Mouse (Mus musculus) hindbrain, embryonic 16.5 days (tissue): ENCODE measurements around the gene Slc35f1. TPM values are rescaled to one million over a fixed set of nuclear protein-coding genes. Genes with fewer than 3 reads are reported as not detected.

Experiments used
- ATAC-seq: fragments of 200-750 bp; cut with Nextera tagmentation; 2 replicates; pipeline ENCODE4 v1.8.0; 2017; ENCODE audit warnings: moderate TSS enrichment, moderate library complexity
- H3K27ac ChIP-seq: fragments of 300-500 bp; sonication (generic); 2 replicates; pipeline ENCODE4 v1.5.1; 2014; ENCODE audit warnings: low read depth, mild to moderate bottlenecking, control low read depth, low read length, moderate library complexity
- H3K27me3 ChIP-seq: fragments of 300-500 bp; sonication (generic); replicated peaks from 2 replicates; pipeline ENCODE4 v1.6.1; 2014; ENCODE audit warnings: low read length; ENCODE audit not compliant: control insufficient read depth, insufficient read depth
- H3K36me3 ChIP-seq: fragments of 300-500 bp; sonication (generic); 2 replicates; pipeline ENCODE4 v1.6.1; 2014; ENCODE audit warnings: mild to moderate bottlenecking, low read length, moderate library complexity, mixed read lengths; ENCODE audit not compliant: control insufficient read depth, insufficient read depth
- H3K4me1 ChIP-seq: fragments of 300-500 bp; sonication (generic); 2 replicates; pipeline ENCODE4 v1.6.1; 2014; ENCODE audit warnings: low read depth, low read length; ENCODE audit not compliant: control insufficient read depth, insufficient read depth
- H3K4me2 ChIP-seq: fragments of 300-500 bp; sonication (generic); 2 replicates; pipeline ENCODE4 v1.6.1; 2014; ENCODE audit warnings: mild to moderate bottlenecking, low read length, control low read depth, moderate library complexity
- H3K4me3 ChIP-seq: fragments of 300-500 bp; sonication (generic); 2 replicates; pipeline ENCODE4 v1.5.1; 2014; ENCODE audit warnings: mild to moderate bottlenecking, low read length, control low read depth, moderate library complexity
- H3K9ac ChIP-seq: fragments of 300-500 bp; sonication (generic); 2 replicates; pipeline ENCODE4 v1.6.1; 2014; ENCODE audit warnings: low read depth, mild to moderate bottlenecking, control low read depth, low read length, moderate library complexity
- H3K9me3 ChIP-seq: fragments of 300-500 bp; sonication (generic); 2 replicates; pipeline ENCODE4 v1.6.1; 2014; ENCODE audit warnings: mild to moderate bottlenecking, low read length, moderate library complexity; ENCODE audit not compliant: control insufficient read depth
- WGBS: fragments of 180-500 bp; shearing (Covaris S2); extraction: QIAGEN DNeasy Blood & Tissue Kit; methylation state at CpG from one replicate; pipeline ENCODE4 v1.1.7; 2014; 5-methylcytosine and 5-hydroxymethylcytosine counted together
- polyA plus RNA-seq: library from polyadenylated mRNA; unstranded; fragments of >200 nt; fragmentation: Nextera tagmentation; extraction: Ambion mirVana; gene quantifications from 2 replicates; pipeline ENCODE4 v1.2.1, GENCODE M21; 2015

The Slc35f1 gene
- polyA plus RNA-seq, 1 experiment from 2014 or later: 36.2 TPM

DNA sequence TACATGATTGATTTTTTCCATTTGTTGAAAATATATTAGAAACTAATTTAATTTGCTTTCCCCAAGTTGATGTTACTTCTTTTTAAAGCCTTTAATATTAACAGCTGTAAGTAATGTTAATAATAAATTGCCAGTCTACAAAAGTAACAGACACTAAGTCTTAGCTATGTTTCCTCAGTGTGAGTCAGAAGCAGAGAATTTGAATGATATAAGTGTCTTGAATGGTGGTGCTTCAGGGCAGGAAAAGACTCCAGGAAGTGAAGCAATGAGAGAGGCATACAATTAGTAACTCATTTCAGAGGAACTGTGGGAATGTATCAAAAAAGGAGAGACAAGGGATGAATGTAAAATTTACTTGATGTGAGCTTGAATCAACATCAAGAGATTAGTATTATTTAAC is 244.3 kb downstream of the Slc35f1 start:
- Histone ChIP-seq H3K36me3 (no peaks in the 10 kb centered on the region), H3K4me3 (no peak overlapping the region), H3K27me3 (no peaks in the 10 kb centered on the region), H3K9me3 (no peaks in the 10 kb centered on the region), H3K4me1 (no peaks in the 10 kb centered on the region), H3K27ac (no peak overlapping the region), H3K4me2 (no peak overlapping the region), H3K9ac (no peak overlapping the region)
- no peak for ATAC-seq

DNA sequence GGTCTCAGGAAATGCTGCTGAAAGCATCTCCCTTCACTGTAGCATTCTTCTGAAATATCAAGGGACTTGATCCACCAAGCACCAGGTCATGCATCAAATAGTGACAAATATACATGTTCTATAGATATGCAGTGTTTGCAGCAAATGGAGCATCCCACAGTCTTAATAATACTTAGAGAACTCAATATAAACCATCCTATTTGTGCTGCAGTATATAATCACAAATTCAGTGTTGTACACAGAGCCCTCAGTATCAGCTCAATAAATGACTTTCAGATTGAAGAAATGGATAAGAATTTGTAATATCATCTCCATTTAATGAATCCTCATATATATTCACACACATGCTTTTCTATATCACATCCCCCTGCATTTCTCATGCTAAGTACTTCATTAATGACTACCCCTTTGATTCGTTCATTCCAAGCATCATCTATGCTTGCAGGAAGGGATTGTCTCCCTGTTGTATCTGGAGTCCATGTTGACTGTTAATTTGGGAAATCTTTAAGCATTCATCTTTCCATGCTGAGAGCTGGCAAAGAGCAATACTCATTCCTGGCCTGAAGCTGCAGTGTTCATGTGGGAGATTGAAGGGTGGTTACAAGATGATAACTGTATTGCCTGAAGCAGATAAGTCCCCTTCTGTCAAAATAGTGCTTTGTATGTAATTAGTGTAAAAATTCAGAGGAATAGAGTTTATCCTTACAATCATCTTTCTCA is 249.9 kb downstream of the Slc35f1 start:
- no peaks in the 10 kb centered on the region for H3K9me3 ChIP-seq
- WGBS: 40% methylated on average over 1 of the region's 1 CpGs
- no peak overlapping the region for H3K9ac ChIP-seq
- H3K4me3 ChIP-seq: no peak overlapping the region
- no peaks in the 10 kb centered on the region for H3K36me3 ChIP-seq
- no peak overlapping the region for H3K27ac ChIP-seq
- peaks cover 3% of the 10 kb centered on the region for H3K4me1 ChIP-seq
- peak overlapping the region; percentile 23; the same call in 1 of the 2 replicates for H3K4me2 ChIP-seq
- H3K27me3 ChIP-seq: no peaks in the 10 kb centered on the region
- peak; percentile 87 for ATAC-seq

DNA sequence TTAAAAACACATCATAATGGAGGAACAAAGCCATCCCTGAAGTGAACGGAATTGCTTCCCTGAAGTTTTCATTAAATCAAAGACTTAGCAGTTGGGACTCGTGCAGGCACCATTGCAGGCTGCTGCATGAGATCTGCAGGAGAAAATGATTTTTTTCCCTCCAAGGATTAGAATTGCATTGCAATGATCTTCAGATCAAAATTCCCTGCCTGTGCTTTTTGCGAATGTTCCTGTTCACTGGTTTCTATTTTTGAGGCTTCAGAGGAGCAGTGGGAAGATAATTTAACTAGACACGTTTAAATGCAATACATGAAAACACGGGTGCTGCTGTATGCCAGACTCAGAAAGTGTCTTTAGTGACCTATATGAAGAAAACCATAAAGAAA is 250.5 kb downstream of the Slc35f1 start:
- Histone ChIP-seq H3K4me2 (peak overlapping the region; percentile 23; the same call in 1 of the 2 replicates), H3K9ac (no peak overlapping the region), H3K4me1 (peaks cover 3% of the 10 kb centered on the region), H3K36me3 (no peaks in the 10 kb centered on the region), H3K9me3 (no peaks in the 10 kb centered on the region), H3K27me3 (no peaks in the 10 kb centered on the region), H3K4me3 (no peak overlapping the region), H3K27ac (peak overlapping the region; percentile 29; the same call in 1 of the 2 replicates)
- WGBS: 42% methylated on average over 5 of the region's 5 CpGs
- ATAC-seq: peak; percentile 86

DNA sequence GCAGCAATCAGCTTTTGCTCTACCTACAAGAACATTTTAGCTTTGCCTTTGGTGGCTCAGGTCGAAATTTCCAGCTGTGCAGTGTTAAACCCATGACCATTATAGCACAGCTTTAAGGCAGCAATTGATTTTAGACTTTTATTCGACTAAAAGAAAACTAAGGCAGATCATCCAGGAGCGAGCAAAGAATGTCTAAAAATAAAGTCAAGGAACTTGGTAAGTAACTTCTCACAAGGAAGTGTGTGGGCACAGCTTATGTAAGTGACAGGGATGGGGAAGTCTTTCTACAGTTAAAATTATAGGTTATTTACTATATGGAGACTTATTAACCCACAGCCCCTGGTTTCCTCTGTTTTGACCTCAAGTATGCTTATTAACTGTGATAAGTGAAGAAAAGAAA is 262.2 kb downstream of the Slc35f1 start:
- H3K4me1 ChIP-seq: no peaks in the 10 kb centered on the region
- no peaks in the 10 kb centered on the region for H3K9me3 ChIP-seq
- no peak overlapping the region for H3K4me3 ChIP-seq
- H3K27me3 ChIP-seq: no peaks in the 10 kb centered on the region
- no peak overlapping the region for H3K4me2 ChIP-seq
- ATAC-seq: no peak
- no peak overlapping the region for H3K9ac ChIP-seq
- H3K27ac ChIP-seq: no peak overlapping the region
- no peaks in the 10 kb centered on the region for H3K36me3 ChIP-seq
- 84% methylated on average over 3 of the region's 3 CpGs for WGBS

DNA sequence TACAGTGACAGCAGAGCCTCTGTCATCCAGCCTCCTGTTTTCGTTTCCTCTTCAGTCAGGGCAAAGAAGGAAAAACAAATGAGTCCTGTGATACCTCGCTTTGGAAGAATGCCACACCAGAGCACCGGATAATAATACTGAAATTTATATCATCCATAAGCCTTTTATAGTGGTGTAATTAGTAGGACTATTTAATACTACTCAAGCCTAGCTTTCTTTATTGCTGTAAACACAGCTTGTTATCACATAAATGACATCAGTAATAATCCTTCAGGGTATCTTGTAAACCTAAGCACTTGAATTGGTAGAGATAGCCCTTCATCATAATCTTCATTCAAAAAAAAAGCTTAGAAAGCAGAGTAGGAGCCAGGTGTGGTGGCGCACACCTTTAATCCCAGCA is 266.4 kb downstream of the Slc35f1 start:
- no peaks in the 10 kb centered on the region for H3K27me3 ChIP-seq
- H3K4me1 ChIP-seq: no peaks in the 10 kb centered on the region
- no peak for ATAC-seq
- no peak overlapping the region for H3K9ac ChIP-seq
- no peak overlapping the region for H3K4me2 ChIP-seq
- no peak overlapping the region for H3K27ac ChIP-seq
- H3K36me3 ChIP-seq: no peaks in the 10 kb centered on the region
- 68% methylated on average over 4 of the region's 4 CpGs for whole genome bisulfite sequencing
- H3K9me3 ChIP-seq: no peaks in the 10 kb centered on the region
- no peak overlapping the region for H3K4me3 ChIP-seq

DNA sequence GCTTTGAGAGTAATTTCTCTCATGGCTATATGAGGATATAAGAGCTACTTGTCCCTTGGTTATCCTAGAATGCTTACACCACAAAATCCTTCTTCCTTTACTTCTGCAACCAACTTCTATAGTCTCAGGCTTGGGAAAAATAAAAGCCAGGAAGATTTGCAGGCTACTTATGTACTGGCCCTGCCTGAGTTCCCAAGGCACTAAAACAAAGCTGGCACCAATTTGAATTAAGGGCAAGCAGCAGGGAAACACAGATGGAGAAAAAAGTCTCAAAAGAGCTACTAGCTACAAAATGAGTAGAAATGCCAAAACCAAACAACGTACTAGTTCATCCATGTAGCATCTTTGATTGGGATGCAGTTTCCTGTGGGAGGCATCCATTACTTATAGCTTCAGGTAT is 288.9 kb downstream of the Slc35f1 start:
- 81% methylated on average over 1 of the region's 1 CpGs for WGBS
- no peak overlapping the region for H3K27ac ChIP-seq
- H3K27me3 ChIP-seq: no peaks in the 10 kb centered on the region
- no peak overlapping the region for H3K4me3 ChIP-seq
- H3K4me2 ChIP-seq: no peak overlapping the region
- no peaks in the 10 kb centered on the region for H3K36me3 ChIP-seq
- H3K9ac ChIP-seq: no peak overlapping the region
- H3K4me1 ChIP-seq: no peaks in the 10 kb centered on the region
- no peak for ATAC-seq
- no peaks in the 10 kb centered on the region for H3K9me3 ChIP-seq

DNA sequence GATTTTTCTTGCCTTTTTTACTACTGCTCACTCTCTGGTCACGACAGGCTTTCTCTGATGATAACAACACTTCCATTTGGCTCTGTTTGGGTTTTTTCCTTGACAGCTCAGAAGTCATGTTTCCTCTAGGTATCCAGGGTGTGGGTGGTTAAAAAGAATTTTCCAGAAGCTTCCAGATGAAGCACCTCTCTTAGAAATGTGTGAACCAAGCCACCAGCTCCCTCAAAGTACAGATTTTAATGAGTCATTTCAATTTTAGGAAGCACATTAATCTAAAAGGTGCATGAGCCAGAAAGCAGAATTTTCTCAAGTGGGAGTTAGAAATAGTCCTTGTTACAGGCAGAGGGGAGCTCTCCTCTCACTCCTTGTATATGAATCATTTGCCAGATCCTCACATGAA is 292.5 kb downstream of the Slc35f1 start:
- Histone ChIP-seq H3K4me3 (no peak overlapping the region), H3K4me2 (no peak overlapping the region), H3K27ac (no peak overlapping the region), H3K36me3 (no peaks in the 10 kb centered on the region), H3K4me1 (no peaks in the 10 kb centered on the region), H3K9me3 (no peaks in the 10 kb centered on the region), H3K9ac (no peak overlapping the region), H3K27me3 (no peaks in the 10 kb centered on the region)
- ATAC-seq: no peak
- WGBS: 76% methylated on average over 1 of the region's 1 CpGs

DNA sequence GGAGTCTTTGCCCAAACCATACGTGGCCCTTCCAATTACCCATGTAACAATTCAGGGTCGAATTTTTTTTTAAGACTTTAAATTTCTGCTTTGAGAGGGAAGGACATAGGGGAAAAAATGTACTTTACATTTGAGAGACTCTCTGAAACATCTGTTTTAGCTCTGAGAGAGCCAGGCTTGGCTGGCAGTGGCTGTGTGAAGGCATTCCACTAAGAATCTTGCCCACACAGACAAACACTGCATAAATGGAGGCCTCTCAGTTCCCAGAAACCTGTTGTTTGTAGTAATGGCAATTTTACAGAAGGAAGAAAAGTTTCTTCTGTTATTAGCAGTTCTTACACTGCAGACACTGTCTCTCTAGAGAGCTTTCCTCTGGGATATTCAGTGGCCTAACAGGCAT is 301.9 kb downstream of the Slc35f1 start:
- WGBS: 63% methylated on average over 2 of the region's 2 CpGs
- H3K27ac ChIP-seq: no peak overlapping the region

DNA sequence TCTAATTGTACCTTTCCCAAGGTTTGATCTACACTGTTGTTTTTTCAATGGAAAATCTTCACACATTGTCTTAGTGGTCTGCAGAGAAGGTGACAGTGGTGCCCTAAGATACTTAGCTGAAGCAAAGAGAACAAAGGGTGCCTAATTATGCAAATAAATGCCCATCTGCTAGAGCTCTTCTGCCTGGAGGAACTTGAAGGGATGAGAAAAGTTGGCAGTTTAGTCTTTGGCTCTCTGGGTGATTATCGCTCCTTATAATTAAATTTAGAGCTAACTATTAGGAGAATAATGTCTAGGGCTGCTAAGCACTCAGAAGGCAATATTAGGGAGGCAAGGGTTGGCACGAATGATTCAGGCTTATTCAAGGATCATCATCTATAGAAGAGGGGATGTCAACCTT is 306.6 kb downstream of the Slc35f1 start:
- Histone ChIP-seq H3K9ac (no peak overlapping the region), H3K27me3 (no peaks in the 10 kb centered on the region), H3K27ac (no peak overlapping the region), H3K4me3 (no peak overlapping the region), H3K4me1 (no peaks in the 10 kb centered on the region), H3K36me3 (no peaks in the 10 kb centered on the region), H3K9me3 (no peaks in the 10 kb centered on the region), H3K4me2 (no peak overlapping the region)
- peak; percentile 45; the same call in 1 of the 2 replicates for ATAC-seq
- 59% methylated on average over 2 of the region's 2 CpGs for WGBS

More for the DNA sequence above, 301.9 kb downstream of the Slc35f1 start:
- H3K4me1 ChIP-seq: no peaks in the 10 kb centered on the region
- H3K9me3 ChIP-seq: no peaks in the 10 kb centered on the region
- H3K27me3 ChIP-seq: no peaks in the 10 kb centered on the region
- H3K4me2 ChIP-seq: no peak overlapping the region
- no peak overlapping the region for H3K4me3 ChIP-seq
- no peaks in the 10 kb centered on the region for H3K36me3 ChIP-seq
- ATAC-seq: no peak
- no peak overlapping the region for H3K9ac ChIP-seq
